Mouse (Mus musculus) limb, embryonic 14.5 days (tissue): ENCODE data around the gene Prex1. TPM values are rescaled to one million over a fixed set of nuclear protein-coding genes. Genes with fewer than 3 reads are reported as not detected.

Source experiments
- ATAC-seq: fragments of 200-750 bp; cut with Nextera tagmentation; 2 replicates; pipeline ENCODE4 v1.8.0; 2017; ENCODE audit warnings: low read depth, moderate number of reproducible peaks, moderate TSS enrichment; ENCODE audit not compliant: low FRiP score
- DNase-seq: peaks from one replicate; pipeline ENCODE4 v3.0.0-alpha.2; 2015; ENCODE audit warnings: low spot score
- H3K27ac ChIP-seq: fragments of 300-500 bp; sonication (generic); replicated peaks from 2 replicates; pipeline ENCODE4 v1.5.1; 2014; ENCODE audit warnings: low read depth, mild to moderate bottlenecking, low read length, moderate library complexity, mixed read lengths
- H3K27me3 ChIP-seq: fragments of 300-500 bp; sonication (generic); 2 replicates; pipeline ENCODE4 v1.6.1; 2014; ENCODE audit warnings: low read length, mixed read lengths; ENCODE audit not compliant: control insufficient read depth, insufficient read depth
- H3K36me3 ChIP-seq: fragments of 300-500 bp; sonication (generic); 2 replicates; pipeline ENCODE4 v1.6.1; 2014; ENCODE audit warnings: mild to moderate bottlenecking, low read length, moderate library complexity, mixed read lengths; ENCODE audit not compliant: control insufficient read depth, insufficient read depth
- H3K4me1 ChIP-seq: fragments of 300-500 bp; sonication (generic); 2 replicates; pipeline ENCODE4 v1.6.1; 2014; ENCODE audit warnings: antibody characterized with exemption, low read length, mixed read lengths; ENCODE audit not compliant: control insufficient read depth, insufficient read depth
- H3K4me2 ChIP-seq: fragments of 300-500 bp; sonication (generic); replicated peaks from 2 replicates; pipeline ENCODE4 v1.6.1; 2014; ENCODE audit warnings: low read depth, mild to moderate bottlenecking, low read length, moderate library complexity; ENCODE audit not compliant: severe bottlenecking
- H3K4me3 ChIP-seq: fragments of 300-500 bp; sonication (generic); replicated peaks from 2 replicates; pipeline ENCODE4 v1.5.1; 2014; ENCODE audit warnings: low read length
- H3K9ac ChIP-seq: fragments of 300-500 bp; sonication (generic); 2 replicates; pipeline ENCODE4 v1.6.1; 2014; ENCODE audit warnings: mild to moderate bottlenecking, low read depth, low read length, moderate library complexity; ENCODE audit not compliant: severe bottlenecking
- H3K9me3 ChIP-seq: fragments of 300-500 bp; sonication (generic); 2 replicates; pipeline ENCODE4 v1.6.1; 2016; ENCODE audit warnings: low read length; ENCODE audit not compliant: control insufficient read depth
- POLR2A ChIP-seq: fragments of 200-500 bp; IDR thresholded peaks from 2 replicates; pipeline ENCODE4 v1.8.0; 2012; ENCODE audit warnings: inconsistent platforms, mild to moderate bottlenecking, moderate library complexity, borderline replicate concordance; ENCODE audit not compliant: insufficient read depth, insufficient read length; ENCODE audit errors: extremely low read depth
- WGBS: fragments of 180-500 bp; shearing (Covaris S2); extraction: QIAGEN DNeasy Blood & Tissue Kit; methylation state at CpG from one replicate; pipeline ENCODE4 v1.1.7; 2014; 5-methylcytosine and 5-hydroxymethylcytosine counted together
- polyA plus RNA-seq, 2 experiments: library from polyadenylated mRNA; depleted of rRNA in 1 of 2; stranded (reverse) in 1 of 2; unstranded in 1 of 2; fragments of >200 nt; fragmentation: Nextera tagmentation in 1 of 2; extraction: Ambion mirVana in 1 of 2; gene quantifications; 2 replicates each; pipeline versions ENCODE4 v1.2.1 to v1.2.3; 2012 to 2014

Gene Prex1
- polyA plus RNA-seq, 2 experiments = 20.1 to 27.9 TPM

GRCm38 (mm10) chr2:166729656-166730566 is 16.3 kb upstream of the Prex1 start:
- ATAC-seq (peak; percentile 71), DNase-seq (peak; percentile 56)
- no peak for TF ChIP-seq POLR2A
- 17% methylated on average over 19 of the region's 19 CpGs for WGBS
- no peaks in the 10 kb centered on the region for H3K9me3 ChIP-seq
- H3K9ac ChIP-seq = peak overlapping the region; percentile 50
- no peaks in the 10 kb centered on the region for H3K27me3 ChIP-seq
- peaks cover 10% of the 10 kb centered on the region; the same call in 1 of the 2 replicates for H3K4me1 ChIP-seq
- peak overlapping the region; percentile 21; the same call in 1 of the 2 replicates for H3K4me2 ChIP-seq
- no peaks in the 10 kb centered on the region for H3K36me3 ChIP-seq
- peak overlapping the region; percentile 77 for H3K27ac ChIP-seq
- no peak overlapping the region for H3K4me3 ChIP-seq

- no peak for TF ChIP-seq POLR2A
- Histone ChIP-seq H3K27me3 (no peaks in the 10 kb centered on the region), H3K36me3 (no peaks in the 10 kb centered on the region), H3K9me3 (no peaks in the 10 kb centered on the region), H3K27ac (no peak overlapping the region), H3K4me1 (peaks cover 10% of the 10 kb centered on the region; the same call in 1 of the 2 replicates), H3K4me2 (no peak overlapping the region), H3K4me3 (no peak overlapping the region), H3K9ac (no peak overlapping the region)
- ATAC-seq (no peak), DNase-seq (peak; percentile 39)
- 63% methylated on average over 3 of the region's 3 CpGs for WGBS
Measured at GRCm38 (mm10) chr2:166729045-166729444, 15.4 kb upstream of the Prex1 start.

- no peak for ATAC-seq
- 50% methylated on average over 3 of the region's 3 CpGs for WGBS
Measured at GRCm38 (mm10) chr2:166728261-166728680, 14.6 kb upstream of the Prex1 start.

GRCm38 (mm10) chr2:166727790-166728189 is 14.2 kb upstream of the Prex1 start:
- Histone ChIP-seq H3K4me2 (no peak overlapping the region), H3K4me1 (peaks cover 10% of the 10 kb centered on the region; the same call in 1 of the 2 replicates), H3K27me3 (no peaks in the 10 kb centered on the region), H3K36me3 (no peaks in the 10 kb centered on the region), H3K4me3 (no peak overlapping the region), H3K27ac (no peak overlapping the region), H3K9me3 (no peaks in the 10 kb centered on the region), H3K9ac (no peak overlapping the region)
- no peak for TF ChIP-seq POLR2A
- WGBS = 83% methylated on average over 10 of the region's 10 CpGs
- DNase-seq (no peak), ATAC-seq (no peak)

More at GRCm38 (mm10) chr2:166728261-166728680, 14.6 kb upstream of the Prex1 start:
- no peaks in the 10 kb centered on the region for H3K27me3 ChIP-seq
- H3K9ac ChIP-seq = no peak overlapping the region
- no peak overlapping the region for H3K4me3 ChIP-seq
- DNase-seq = no peak
- no peak for TF ChIP-seq POLR2A
- peaks cover 10% of the 10 kb centered on the region; the same call in 1 of the 2 replicates for H3K4me1 ChIP-seq
- H3K27ac ChIP-seq = no peak overlapping the region
- no peaks in the 10 kb centered on the region for H3K36me3 ChIP-seq
- no peaks in the 10 kb centered on the region for H3K9me3 ChIP-seq
- no peak overlapping the region for H3K4me2 ChIP-seq

GRCm38 (mm10) chr2:166726891-166727290 is 13.3 kb upstream of the Prex1 start:
- no peaks in the 10 kb centered on the region for H3K27me3 ChIP-seq
- 24% methylated on average over 6 of the region's 6 CpGs for WGBS

More at GRCm38 (mm10) chr2:166726891-166727290, 13.3 kb upstream of the Prex1 start:
- Histone ChIP-seq H3K4me2 (no peak overlapping the region), H3K4me3 (no peak overlapping the region), H3K27ac (no peak overlapping the region), H3K9me3 (no peaks in the 10 kb centered on the region), H3K9ac (no peak overlapping the region), H3K4me1 (peaks cover 10% of the 10 kb centered on the region; the same call in 1 of the 2 replicates), H3K36me3 (no peaks in the 10 kb centered on the region)
- DNase-seq = peak; percentile 23
- TF ChIP-seq POLR2A = no peak
- no peak for ATAC-seq
